Mouse (Mus musculus) embryonic facial prominence, embryonic 10.5 days (tissue): Measurements from ENCODE around the gene Sptbn4. TPM values are rescaled to one million over a fixed set of nuclear protein-coding genes. Genes with fewer than 3 reads are reported as not detected.

Experiments used
- DNase-seq: peaks from one replicate; pipeline ENCODE4 v3.0.0-alpha.2; 2017; ENCODE audit warnings: low spot score
- H3K27ac ChIP-seq: fragments of 300-500 bp; sonication (generic); replicated peaks from 2 replicates; pipeline ENCODE4 v1.5.1; 2016; ENCODE audit warnings: mild to moderate bottlenecking
- H3K27me3 ChIP-seq: fragments of 300-500 bp; sonication (generic); replicated peaks from 2 replicates; pipeline ENCODE4 v1.6.1; 2016; ENCODE audit warnings: low read depth, mild to moderate bottlenecking; ENCODE audit not compliant: poor library complexity, severe bottlenecking
- H3K36me3 ChIP-seq: fragments of 300-500 bp; sonication (generic); replicated peaks from 2 replicates; pipeline ENCODE4 v1.6.1; 2016; ENCODE audit warnings: mild to moderate bottlenecking, moderate library complexity
- H3K4me1 ChIP-seq: fragments of 300-500 bp; sonication (generic); 2 replicates; pipeline ENCODE4 v1.6.1; 2016
- H3K4me3 ChIP-seq: fragments of 300-500 bp; sonication (generic); 2 replicates; pipeline ENCODE4 v1.5.1; 2016; ENCODE audit warnings: mild to moderate bottlenecking, moderate library complexity
- H3K9me3 ChIP-seq: fragments of 300-500 bp; sonication (generic); 2 replicates; pipeline ENCODE4 v1.6.1; 2016; ENCODE audit warnings: mild to moderate bottlenecking
- WGBS: fragments of 180-500 bp; shearing (Covaris S2); methylation state at CpG from one replicate; pipeline ENCODE4 v1.1.7; 2016; 5-methylcytosine and 5-hydroxymethylcytosine counted together
- polyA plus RNA-seq: library from polyadenylated mRNA; unstranded; fragments of >200 nt; fragmentation: Nextera tagmentation; extraction: Ambion mirVana; gene quantifications from 2 replicates; pipeline ENCODE4 v1.2.1, GENCODE M21; 2016

The Sptbn4 gene
- polyA plus RNA-seq, 1 experiment from 2014 or later = 0.35 TPM

DNA sequence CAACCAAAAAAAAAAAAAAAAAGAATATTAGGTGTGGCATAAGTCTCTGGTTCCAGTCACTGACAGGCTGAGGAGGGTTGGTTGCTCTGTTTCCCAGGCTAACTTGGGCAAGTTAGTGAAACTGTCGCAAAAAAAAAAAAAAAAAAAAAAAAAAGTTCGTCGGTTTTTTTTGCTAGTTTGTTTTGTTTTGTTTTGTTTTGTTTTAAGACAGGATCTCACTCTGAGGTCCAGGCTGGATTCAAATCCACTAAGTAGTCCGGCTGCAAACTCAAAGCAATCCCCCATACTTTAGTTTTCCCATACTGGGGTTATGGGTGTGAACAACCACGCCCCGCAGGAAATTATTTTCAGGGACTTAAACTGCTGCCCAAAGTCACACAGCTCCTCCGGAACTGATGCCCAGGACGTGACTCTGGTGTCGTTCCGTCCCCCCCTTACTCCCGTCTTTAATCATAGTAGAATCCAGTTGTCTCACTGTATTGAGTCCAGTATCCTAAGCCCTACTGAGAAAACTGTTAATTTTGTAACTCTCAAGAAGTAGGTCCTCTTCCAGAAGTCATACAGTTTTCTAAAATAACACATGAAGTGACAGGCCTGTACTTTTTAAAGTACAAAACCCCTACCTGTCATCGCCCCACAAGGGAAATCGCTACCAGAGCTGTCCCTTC is 38.8 kb upstream of the Sptbn4 start:
- peak overlapping the region; percentile 98 for H3K27ac ChIP-seq
- peaks cover 59% of the 10 kb centered on the region for H3K4me1 ChIP-seq
- DNase-seq = no peak
- no peaks in the 10 kb centered on the region for H3K9me3 ChIP-seq
- peak overlapping the region; percentile 85 for H3K4me3 ChIP-seq
- H3K36me3 ChIP-seq = peaks cover 10% of the 10 kb centered on the region
- 5% methylated on average over 13 of the region's 13 CpGs for WGBS
- peaks cover 7% of the 10 kb centered on the region for H3K27me3 ChIP-seq

DNA sequence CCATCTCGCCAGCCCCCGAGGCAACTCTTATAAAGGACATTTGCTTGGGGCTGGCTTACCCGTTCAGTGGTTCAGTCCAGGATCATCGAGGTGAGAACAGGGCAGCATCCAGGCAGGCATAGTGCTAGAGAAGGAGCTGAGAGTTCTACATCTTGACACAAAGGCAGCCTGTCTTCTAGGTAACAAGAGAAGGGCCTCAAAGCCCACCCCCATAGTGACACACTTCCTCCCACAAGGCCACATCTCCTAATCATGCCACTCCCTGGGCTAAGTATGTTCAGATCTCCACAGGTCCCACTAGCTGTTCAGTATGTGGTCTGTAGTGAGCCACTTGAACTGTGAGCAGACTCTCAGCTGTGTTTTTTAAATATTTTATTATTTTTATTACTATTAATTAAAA is 36.4 kb upstream of the Sptbn4 start:
- Histone ChIP-seq H3K4me3 (no peak overlapping the region), H3K4me1 (peaks cover 43% of the 10 kb centered on the region), H3K27ac (no peak overlapping the region), H3K27me3 (no peaks in the 10 kb centered on the region), H3K36me3 (no peaks in the 10 kb centered on the region; the same call in 1 of the 2 replicates), H3K9me3 (no peaks in the 10 kb centered on the region)
- DNase-seq = no peak
- WGBS = 81% methylated on average over 4 of the region's 4 CpGs

DNA sequence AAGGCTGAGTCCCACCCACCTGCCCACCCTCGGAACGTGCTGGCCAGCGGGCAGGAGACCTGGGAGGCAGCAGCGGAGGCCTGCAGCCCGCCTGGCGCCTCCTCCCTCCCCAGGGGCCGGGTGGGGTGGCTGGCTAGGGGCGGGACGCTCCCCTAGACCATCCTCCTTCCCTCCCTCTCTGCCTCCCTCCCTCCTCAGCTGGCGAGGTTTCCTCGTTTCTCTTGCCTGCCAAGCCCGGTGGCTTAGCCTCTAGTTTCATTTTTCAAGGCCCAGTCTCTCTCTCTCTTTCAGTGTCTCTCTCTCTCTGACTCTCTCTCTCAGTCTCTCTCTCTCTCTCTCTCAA is 34.1 kb upstream of the Sptbn4 start:
- Histone ChIP-seq H3K27ac (peak overlapping the region; percentile 86), H3K27me3 (no peaks in the 10 kb centered on the region), H3K9me3 (no peaks in the 10 kb centered on the region), H3K4me1 (peaks cover 29% of the 10 kb centered on the region), H3K36me3 (peaks cover 18% of the 10 kb centered on the region), H3K4me3 (peak overlapping the region; percentile 55)
- WGBS = 0% methylated on average over 12 of the region's 12 CpGs
- peak; percentile 92 for DNase-seq

DNA sequence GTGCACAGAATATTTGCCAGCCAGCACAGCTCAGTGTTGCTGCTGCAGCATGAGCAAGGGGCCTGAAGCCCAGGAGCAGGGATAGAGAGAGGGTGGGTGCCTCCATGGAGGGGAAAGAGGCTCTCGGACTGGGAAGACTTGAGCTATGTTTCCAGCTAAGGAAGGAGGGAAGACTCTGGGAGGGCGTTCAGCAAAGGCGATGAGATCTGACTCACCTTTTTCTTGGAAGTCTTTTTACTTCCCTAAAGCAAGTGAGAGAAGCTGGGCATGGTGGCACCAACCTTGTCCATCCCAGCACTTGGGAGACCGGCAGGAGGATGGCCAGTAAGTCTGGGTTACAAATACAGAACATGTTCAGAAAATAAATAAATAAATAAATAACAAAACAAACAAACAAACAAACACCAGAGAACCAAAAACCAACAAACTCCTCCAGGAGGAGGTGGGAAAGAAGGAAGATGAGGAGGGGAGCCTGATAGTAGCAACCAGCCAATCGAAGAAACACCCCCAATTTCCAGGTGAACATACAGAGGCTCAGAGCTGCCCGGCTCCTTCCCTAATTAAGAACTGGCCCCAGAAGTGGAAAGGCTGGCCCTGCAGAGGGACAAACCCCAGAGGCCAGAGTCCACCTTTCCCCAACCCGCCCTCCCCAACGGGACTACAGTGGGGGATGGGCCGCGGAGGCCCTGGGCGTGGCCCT is 33.6 kb upstream of the Sptbn4 start:
- H3K4me1 ChIP-seq = peaks cover 25% of the 10 kb centered on the region
- no peak for DNase-seq
- 9% methylated on average over 11 of the region's 11 CpGs for WGBS
- H3K4me3 ChIP-seq = peak overlapping the region; percentile 55
- peaks cover 24% of the 10 kb centered on the region for H3K36me3 ChIP-seq
- H3K27ac ChIP-seq = peak overlapping the region; percentile 86
- no peaks in the 10 kb centered on the region for H3K27me3 ChIP-seq
- H3K9me3 ChIP-seq = no peaks in the 10 kb centered on the region

DNA sequence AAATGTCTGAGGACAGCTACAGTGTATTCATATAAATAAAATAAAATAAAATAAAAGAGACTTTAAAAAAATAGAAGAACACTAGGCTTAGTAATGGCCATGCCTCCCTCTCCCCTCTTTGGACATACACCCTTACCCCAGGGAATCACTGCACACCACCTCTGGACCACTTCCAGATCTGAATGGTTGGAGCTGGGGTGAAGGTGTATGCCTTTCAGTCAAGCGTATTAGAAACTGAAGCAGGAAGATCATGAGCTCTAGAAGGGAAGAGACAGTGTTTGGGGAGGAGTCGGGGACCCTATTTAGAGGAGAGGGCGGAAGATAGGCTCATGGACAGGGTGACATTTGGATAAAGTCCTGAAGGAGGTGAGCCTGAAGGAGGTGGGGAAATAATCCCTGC is 33.0 kb upstream of the Sptbn4 start:
- Histone ChIP-seq H3K36me3 (peaks cover 28% of the 10 kb centered on the region), H3K27ac (peak overlapping the region; percentile 86), H3K4me1 (peaks cover 25% of the 10 kb centered on the region), H3K4me3 (0 out of 2 replicates have a peak overlapping the region, but pooled peaks have one; percentile 55), H3K9me3 (no peaks in the 10 kb centered on the region), H3K27me3 (no peaks in the 10 kb centered on the region)
- 73% methylated on average over 3 of the region's 3 CpGs for WGBS
- DNase-seq = no peak

DNA sequence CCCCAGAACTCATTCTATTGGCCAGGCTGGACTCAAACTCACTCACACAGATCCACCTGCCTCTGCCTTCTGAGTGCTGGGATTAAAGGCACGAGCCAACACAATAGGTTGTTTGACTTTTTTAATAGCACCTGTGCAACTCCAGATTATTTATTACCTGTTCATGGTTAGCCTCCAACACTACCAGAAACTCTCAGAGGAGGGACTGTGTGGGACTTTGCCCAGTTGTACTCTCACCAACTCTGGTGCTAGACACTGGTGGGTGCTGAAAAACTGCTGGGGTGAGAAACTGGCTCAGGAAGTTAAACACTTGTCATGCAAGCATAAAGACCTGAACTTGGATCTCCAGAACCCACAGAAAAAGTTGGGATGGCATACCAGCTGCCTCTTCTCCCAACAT is 32.3 kb upstream of the Sptbn4 start:
- H3K9me3 ChIP-seq = no peaks in the 10 kb centered on the region
- peaks cover 32% of the 10 kb centered on the region for H3K4me1 ChIP-seq
- no peak overlapping the region for H3K27ac ChIP-seq
- no peak overlapping the region for H3K4me3 ChIP-seq
- DNase-seq = no peak
- 79% methylated on average over 1 of the region's 1 CpGs for WGBS
- H3K36me3 ChIP-seq = peaks cover 28% of the 10 kb centered on the region
- H3K27me3 ChIP-seq = no peaks in the 10 kb centered on the region

DNA sequence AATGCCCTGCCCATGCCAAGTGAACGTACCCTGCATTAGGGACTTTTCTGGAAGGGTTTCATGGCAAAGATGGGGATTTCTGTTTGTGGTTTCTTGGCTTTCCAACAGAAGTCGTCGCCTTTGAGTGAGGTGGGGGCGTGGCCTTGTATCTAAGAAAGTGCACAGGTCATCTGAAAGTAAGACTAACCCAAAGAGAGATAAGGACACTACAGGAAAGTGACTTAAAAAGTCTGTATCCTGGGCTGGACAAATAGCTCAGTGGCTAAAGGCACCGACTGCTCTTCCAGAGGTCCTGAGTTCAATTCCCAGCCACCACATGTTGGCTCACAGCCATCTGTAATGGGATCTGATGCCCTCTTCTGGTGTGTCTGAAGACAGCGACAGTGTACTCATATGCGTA is 31.1 kb upstream of the Sptbn4 start:
- peaks cover 32% of the 10 kb centered on the region for H3K4me1 ChIP-seq
- no peaks in the 10 kb centered on the region for H3K27me3 ChIP-seq
- H3K27ac ChIP-seq = no peak overlapping the region
- no peaks in the 10 kb centered on the region for H3K9me3 ChIP-seq
- WGBS = 84% methylated on average over 7 of the region's 7 CpGs
- DNase-seq = no peak
- peaks cover 28% of the 10 kb centered on the region for H3K36me3 ChIP-seq
- H3K4me3 ChIP-seq = no peak overlapping the region

DNA sequence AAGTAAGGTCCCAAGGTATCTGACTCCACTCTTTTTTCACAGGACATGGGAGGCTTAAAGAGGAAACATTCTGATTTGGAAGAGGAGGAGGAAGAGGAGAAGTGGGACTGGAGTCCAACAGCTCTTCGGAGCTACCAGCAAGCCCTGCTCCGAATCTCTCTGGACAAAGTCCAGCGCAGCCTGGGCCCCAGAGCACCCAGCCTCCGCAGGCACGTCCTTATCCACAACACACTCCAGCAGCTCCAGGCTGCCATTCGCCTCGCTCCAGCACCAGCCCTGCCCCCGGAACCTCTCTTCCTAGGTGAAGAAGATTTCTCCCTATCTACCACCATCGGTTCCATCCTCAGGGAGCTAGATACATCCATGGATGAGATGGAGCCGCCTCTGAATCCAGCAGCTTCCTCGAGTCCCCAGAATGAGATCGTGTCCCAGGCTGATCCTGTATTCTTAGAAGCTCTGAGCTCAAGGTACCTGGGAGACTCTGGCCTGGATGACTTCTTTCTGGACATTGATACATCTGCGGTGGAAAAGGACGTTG is 28.7 kb upstream of the Sptbn4 start:
- WGBS = 94% methylated on average over 14 of the region's 14 CpGs

DNA sequence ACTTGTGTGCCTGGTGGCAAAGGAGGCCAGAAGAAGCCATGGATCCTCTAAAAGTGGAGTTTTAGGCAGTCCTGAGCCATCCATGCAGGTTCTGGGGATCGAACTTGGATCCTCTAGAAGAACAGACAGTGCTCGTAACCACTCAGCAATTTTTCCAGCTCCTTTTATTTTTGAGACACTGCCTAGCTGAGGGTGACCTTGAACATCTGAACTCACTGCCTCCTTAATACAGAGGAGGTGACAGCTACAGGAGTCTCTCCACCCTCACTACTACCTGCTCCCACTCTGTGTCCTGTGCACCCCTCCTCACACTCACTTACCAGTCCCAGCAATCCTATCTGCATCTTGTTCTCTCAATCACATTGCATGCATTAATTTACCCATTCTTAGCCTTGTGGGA is 28.1 kb upstream of the Sptbn4 start:
- Histone ChIP-seq H3K4me3 (peak overlapping the region; percentile 79; the same call in 1 of the 2 replicates), H3K27me3 (no peaks in the 10 kb centered on the region), H3K9me3 (no peaks in the 10 kb centered on the region), H3K36me3 (peaks cover 28% of the 10 kb centered on the region), H3K27ac (no peak overlapping the region), H3K4me1 (peaks cover 15% of the 10 kb centered on the region)
- WGBS = 91% methylated on average over 2 of the region's 2 CpGs
- no peak for DNase-seq

More for the DNA sequence above, 28.7 kb upstream of the Sptbn4 start:
- Histone ChIP-seq H3K27me3 (no peaks in the 10 kb centered on the region), H3K9me3 (no peaks in the 10 kb centered on the region), H3K4me3 (no peak overlapping the region), H3K27ac (no peak overlapping the region), H3K4me1 (peaks cover 21% of the 10 kb centered on the region), H3K36me3 (peaks cover 28% of the 10 kb centered on the region)
- no peak for DNase-seq

DNA sequence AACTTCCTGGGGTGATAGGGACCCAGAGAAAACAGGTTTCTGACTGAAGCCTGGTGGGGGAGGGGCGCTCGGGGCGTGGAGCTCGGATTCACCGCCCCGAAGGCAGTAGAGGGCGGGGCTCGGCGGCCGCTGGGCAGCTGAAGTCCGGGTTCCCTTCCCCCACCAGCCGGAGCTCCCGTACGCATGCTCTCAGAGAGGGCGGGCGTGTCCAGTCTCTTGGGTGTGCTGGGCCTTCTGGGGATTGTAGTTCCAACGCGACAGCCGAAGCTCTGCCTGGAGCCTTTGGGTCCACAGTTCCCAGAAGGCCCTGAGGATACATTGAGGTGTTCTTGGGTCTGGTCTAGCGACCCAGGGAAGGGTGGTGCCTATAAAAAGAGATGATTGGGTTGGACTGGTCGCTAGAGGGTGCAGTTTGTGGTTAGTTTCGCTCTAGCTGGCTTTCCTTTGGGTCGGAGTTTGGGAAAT is 27.0 kb upstream of the Sptbn4 start:
- under 1% methylated on average over 23 of the region's 23 CpGs for WGBS
- Histone ChIP-seq H3K27ac (peak overlapping the region; percentile 91), H3K27me3 (no peaks in the 10 kb centered on the region), H3K9me3 (no peaks in the 10 kb centered on the region), H3K4me3 (peak overlapping the region; percentile 79), H3K36me3 (peaks cover 28% of the 10 kb centered on the region), H3K4me1 (peaks cover 15% of the 10 kb centered on the region)
- DNase-seq = peak; percentile 97

DNA sequence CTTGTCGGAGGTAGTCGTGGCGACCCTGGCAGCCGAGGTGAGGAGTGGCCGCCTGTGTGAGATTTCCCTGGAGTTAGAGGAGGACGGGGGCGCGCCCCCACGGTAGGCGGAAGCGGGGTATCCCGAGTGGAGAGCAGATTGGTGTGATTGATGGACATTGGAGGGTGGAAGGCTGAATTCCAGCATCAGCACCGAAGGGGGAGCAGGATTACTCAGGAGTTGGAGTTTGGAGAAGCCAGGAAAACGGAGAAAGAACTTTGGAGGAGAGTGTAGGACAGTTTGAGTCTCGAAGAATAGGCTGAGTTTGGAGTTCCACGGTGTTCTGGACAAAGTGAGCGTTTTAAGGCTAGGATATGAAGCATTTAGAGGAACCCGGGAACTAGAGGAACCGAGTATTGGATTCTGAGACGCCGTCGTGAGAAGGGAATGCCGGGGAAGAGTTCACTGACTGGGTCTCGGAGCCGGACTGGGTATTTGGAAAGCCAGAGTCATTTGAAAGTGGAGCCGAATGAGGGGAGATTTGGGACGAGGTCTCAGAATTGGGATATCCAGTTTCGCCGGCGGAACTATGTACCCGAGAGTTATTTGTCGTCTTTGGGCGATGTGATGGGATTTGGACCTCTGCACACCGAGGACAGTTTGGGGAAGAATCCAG is 26.5 kb upstream of the Sptbn4 start:
- no peak for DNase-seq
- peaks cover 28% of the 10 kb centered on the region for H3K36me3 ChIP-seq
- H3K27ac ChIP-seq = peak overlapping the region; percentile 91
- under 1% methylated on average over 34 of the region's 34 CpGs for WGBS
- no peaks in the 10 kb centered on the region for H3K9me3 ChIP-seq
- H3K4me1 ChIP-seq = peaks cover 15% of the 10 kb centered on the region
- H3K27me3 ChIP-seq = no peaks in the 10 kb centered on the region
- H3K4me3 ChIP-seq = peak overlapping the region; percentile 79

DNA sequence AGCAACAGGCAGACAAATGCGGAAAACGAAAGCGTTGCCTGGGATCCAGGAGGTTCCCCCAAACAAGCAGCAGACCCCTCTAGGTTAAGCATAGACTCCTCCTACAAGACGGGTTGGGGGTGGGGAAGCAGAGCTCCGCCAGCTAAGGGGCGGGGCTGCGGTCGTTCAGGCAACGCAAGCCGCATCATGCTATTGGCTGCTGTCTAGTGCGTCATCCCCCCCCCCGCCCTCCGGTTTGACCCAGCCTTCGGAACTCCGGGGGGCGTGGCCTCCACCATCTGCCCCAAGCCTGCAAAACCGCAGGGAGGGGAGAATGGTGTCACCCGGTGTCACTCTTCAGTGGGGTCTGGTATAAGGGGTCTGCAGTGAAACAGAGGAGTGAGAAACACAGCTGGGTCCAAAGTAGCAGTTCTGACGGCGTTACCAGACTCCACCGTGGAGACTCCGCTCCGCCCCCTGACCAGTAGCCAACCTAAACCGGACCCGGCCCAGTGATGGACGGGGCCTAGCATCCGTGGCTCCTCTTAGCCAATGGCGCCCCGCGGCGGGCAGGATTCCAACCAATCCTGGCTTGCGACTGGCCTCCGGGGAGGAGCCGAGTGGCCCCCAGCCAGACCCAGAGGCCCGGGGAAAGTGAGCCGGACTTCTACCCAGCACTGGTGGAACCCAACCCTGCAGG is 25.8 kb upstream of the Sptbn4 start, which contains the start of gene Sertad3:
Sertad3 (plus strand) TSS at position 613 of the 679 bp plus-strand sequence.
- Histone ChIP-seq H3K4me1 (peaks cover 15% of the 10 kb centered on the region), H3K27me3 (no peaks in the 10 kb centered on the region), H3K27ac (peak within 1 kb of the TSS; percentile 91), H3K4me3 (peak within 1 kb of the TSS; percentile 79), H3K9me3 (no peaks in the 10 kb centered on the region), H3K36me3 (peaks cover 26% of the 10 kb centered on the region)
- WGBS = under 1% methylated on average over 36 of the region's 36 CpGs
- peak; percentile 99 for DNase-seq
